Mouse (Mus musculus): ENCODE measurements around the gene Mbnl2. TPM values are rescaled to one million over a fixed set of nuclear protein-coding genes. Genes with fewer than 3 reads are reported as not detected.

Mbnl2 gene
- polyA plus RNA-seq, 1 experiment from 2014 or later: 71.5 TPM

- WGBS: 70% methylated on average over 8 of the region's 8 CpGs
- H3K27me3 ChIP-seq (ENCODE audit: insufficient read depth, poor library complexity, severe bottlenecking): no peaks in the 10 kb centered on the region
- peaks cover 9% of the 10 kb centered on the region; the same call in 1 of the 2 replicates for H3K4me1 ChIP-seq
- DNase-seq (ENCODE audit: low spot score): no peak
- H3K9me3 ChIP-seq: no peaks in the 10 kb centered on the region
- no peak overlapping the region for H3K27ac ChIP-seq
- no peak overlapping the region for H3K4me3 ChIP-seq
- peaks cover 49% of the 10 kb centered on the region for H3K36me3 ChIP-seq
Observed at GRCm38 (mm10) chr14:120406820-120407219, 131.4 kb downstream of the Mbnl2 start.

- H3K36me3 ChIP-seq: peaks cover 62% of the 10 kb centered on the region
- WGBS: 92% methylated on average over 10 of the region's 10 CpGs
Observed at GRCm38 (mm10) chr14:120409854-120410253, 134.4 kb downstream of the Mbnl2 start.

GRCm38 (mm10) chr14:120416886-120417285 lies 141.4 kb downstream of the Mbnl2 start:
- no peak for DNase-seq (ENCODE audit: low spot score)
- 88% methylated on average over 9 of the region's 9 CpGs for WGBS
- peaks cover 51% of the 10 kb centered on the region for H3K36me3 ChIP-seq

More at GRCm38 (mm10) chr14:120409854-120410253, 134.4 kb downstream of the Mbnl2 start:
- H3K27me3 ChIP-seq (ENCODE audit: insufficient read depth, poor library complexity, severe bottlenecking): no peaks in the 10 kb centered on the region
- no peak overlapping the region for H3K27ac ChIP-seq
- no peak overlapping the region for H3K4me3 ChIP-seq
- H3K4me1 ChIP-seq: peaks cover 9% of the 10 kb centered on the region; the same call in 1 of the 2 replicates
- DNase-seq (ENCODE audit: low spot score): no peak
- H3K9me3 ChIP-seq: no peaks in the 10 kb centered on the region

GRCm38 (mm10) chr14:120418964-120419363 lies 143.5 kb downstream of the Mbnl2 start:
- Histone ChIP-seq H3K36me3 (peaks cover 52% of the 10 kb centered on the region), H3K4me3 (no peak overlapping the region), H3K9me3 (no peaks in the 10 kb centered on the region), H3K4me1 (no peaks in the 10 kb centered on the region), H3K27ac (no peak overlapping the region), H3K27me3 (ENCODE audit: insufficient read depth, poor library complexity, severe bottlenecking) (no peaks in the 10 kb centered on the region)
- 67% methylated on average over 14 of the region's 14 CpGs for WGBS
- no peak for DNase-seq (ENCODE audit: low spot score)

More at GRCm38 (mm10) chr14:120416886-120417285, 141.4 kb downstream of the Mbnl2 start:
- no peaks in the 10 kb centered on the region for H3K4me1 ChIP-seq
- no peaks in the 10 kb centered on the region for H3K27me3 ChIP-seq (ENCODE audit: insufficient read depth, poor library complexity, severe bottlenecking)
- no peak overlapping the region for H3K4me3 ChIP-seq
- no peak overlapping the region for H3K27ac ChIP-seq
- no peaks in the 10 kb centered on the region for H3K9me3 ChIP-seq

- H3K4me1 ChIP-seq: no peaks in the 10 kb centered on the region
- no peaks in the 10 kb centered on the region for H3K27me3 ChIP-seq (ENCODE audit: insufficient read depth, poor library complexity, severe bottlenecking)
- H3K36me3 ChIP-seq: peaks cover 46% of the 10 kb centered on the region
- WGBS: 91% methylated on average over 5 of the region's 5 CpGs
- peaks cover 8% of the 10 kb centered on the region; the same call in 1 of the 2 replicates for H3K9me3 ChIP-seq
- DNase-seq (ENCODE audit: low spot score): no peak
- no peak overlapping the region for H3K27ac ChIP-seq
- H3K4me3 ChIP-seq: no peak overlapping the region
Observed at GRCm38 (mm10) chr14:120428497-120428896, 153.0 kb downstream of the Mbnl2 start.

GRCm38 (mm10) chr14:120432773-120433172 lies 157.3 kb downstream of the Mbnl2 start:
- Histone ChIP-seq H3K36me3 (peaks cover 30% of the 10 kb centered on the region), H3K27ac (no peak overlapping the region), H3K9me3 (no peaks in the 10 kb centered on the region), H3K4me1 (no peaks in the 10 kb centered on the region), H3K27me3 (ENCODE audit: insufficient read depth, poor library complexity, severe bottlenecking) (no peaks in the 10 kb centered on the region), H3K4me3 (no peak overlapping the region)
- DNase-seq (ENCODE audit: low spot score): no peak

- 79% methylated on average over 8 of the region's 8 CpGs for WGBS
- Histone ChIP-seq H3K4me3 (no peak overlapping the region), H3K27ac (no peak overlapping the region), H3K36me3 (peaks cover 28% of the 10 kb centered on the region), H3K27me3 (ENCODE audit: insufficient read depth, poor library complexity, severe bottlenecking) (no peaks in the 10 kb centered on the region), H3K4me1 (no peaks in the 10 kb centered on the region), H3K9me3 (no peaks in the 10 kb centered on the region)
- no peak for DNase-seq (ENCODE audit: low spot score)
Observed at GRCm38 (mm10) chr14:120433931-120434398, 158.5 kb downstream of the Mbnl2 start.

GRCm38 (mm10) chr14:120434831-120435230 lies 159.4 kb downstream of the Mbnl2 start:
- no peak overlapping the region for H3K27ac ChIP-seq
- 90% methylated on average over 1 of the region's 1 CpGs for WGBS
- no peak overlapping the region for H3K4me3 ChIP-seq
- no peaks in the 10 kb centered on the region for H3K4me1 ChIP-seq
- no peaks in the 10 kb centered on the region for H3K9me3 ChIP-seq
- H3K27me3 ChIP-seq (ENCODE audit: insufficient read depth, poor library complexity, severe bottlenecking): no peaks in the 10 kb centered on the region
- DNase-seq (ENCODE audit: low spot score): no peak
- peaks cover 29% of the 10 kb centered on the region for H3K36me3 ChIP-seq

GRCm38 (mm10) chr14:120440716-120441115 lies 165.2 kb downstream of the Mbnl2 start:
- Histone ChIP-seq H3K27ac (no peak overlapping the region), H3K36me3 (peaks cover 22% of the 10 kb centered on the region), H3K4me3 (no peak overlapping the region), H3K4me1 (no peaks in the 10 kb centered on the region), H3K9me3 (no peaks in the 10 kb centered on the region), H3K27me3 (ENCODE audit: insufficient read depth, poor library complexity, severe bottlenecking) (no peaks in the 10 kb centered on the region)
- no peak for DNase-seq (ENCODE audit: low spot score)

- Histone ChIP-seq H3K9me3 (no peaks in the 10 kb centered on the region), H3K36me3 (peaks cover 17% of the 10 kb centered on the region), H3K27ac (no peak overlapping the region), H3K27me3 (ENCODE audit: insufficient read depth, poor library complexity, severe bottlenecking) (no peaks in the 10 kb centered on the region), H3K4me1 (no peaks in the 10 kb centered on the region), H3K4me3 (no peak overlapping the region)
- WGBS: 80% methylated on average over 4 of the region's 4 CpGs
- DNase-seq (ENCODE audit: low spot score): no peak
Observed at GRCm38 (mm10) chr14:120441256-120441655, 165.8 kb downstream of the Mbnl2 start.

- Histone ChIP-seq H3K9me3 (no peaks in the 10 kb centered on the region), H3K36me3 (peaks cover 14% of the 10 kb centered on the region), H3K4me1 (no peaks in the 10 kb centered on the region), H3K27ac (no peak overlapping the region), H3K27me3 (ENCODE audit: insufficient read depth, poor library complexity, severe bottlenecking) (no peaks in the 10 kb centered on the region), H3K4me3 (no peak overlapping the region)
- 85% methylated on average over 13 of the region's 13 CpGs for whole genome bisulfite sequencing
- DNase-seq (ENCODE audit: low spot score): no peak
Observed at GRCm38 (mm10) chr14:120441836-120442235, 166.4 kb downstream of the Mbnl2 start.

- no peaks in the 10 kb centered on the region for H3K27me3 ChIP-seq (ENCODE audit: insufficient read depth, poor library complexity, severe bottlenecking)
- WGBS: 93% methylated on average over 7 of the region's 7 CpGs
- no peaks in the 10 kb centered on the region for H3K36me3 ChIP-seq
- no peak overlapping the region for H3K4me3 ChIP-seq
- H3K9me3 ChIP-seq: no peaks in the 10 kb centered on the region
- H3K4me1 ChIP-seq: no peaks in the 10 kb centered on the region
- H3K27ac ChIP-seq: no peak overlapping the region
- DNase-seq (ENCODE audit: low spot score): no peak
Observed at GRCm38 (mm10) chr14:120454221-120454620, 178.8 kb downstream of the Mbnl2 start.

- H3K27me3 ChIP-seq (ENCODE audit: insufficient read depth, poor library complexity, severe bottlenecking): no peaks in the 10 kb centered on the region
- no peak overlapping the region for H3K4me3 ChIP-seq
- no peaks in the 10 kb centered on the region for H3K36me3 ChIP-seq
- H3K27ac ChIP-seq: no peak overlapping the region
- no peak for DNase-seq (ENCODE audit: low spot score)
- 82% methylated on average over 3 of the region's 3 CpGs for WGBS
- H3K9me3 ChIP-seq: no peaks in the 10 kb centered on the region
- H3K4me1 ChIP-seq: no peaks in the 10 kb centered on the region
Observed at GRCm38 (mm10) chr14:120463938-120464727, 188.7 kb downstream of the Mbnl2 start.

All from heart, embryonic 10.5 days (tissue).